Mouse (Mus musculus): ENCODE data around the gene Rpl3.

Rpl3 gene

GRCm38 (mm10) chr15:80083740-80084139 is 7.9 kb downstream of the Rpl3 start:
- no peak for DNase-seq

GRCm38 (mm10) chr15:80083276-80083731 is 8.4 kb downstream of the Rpl3 start:
- peak; percentile 100 for DNase-seq

GRCm38 (mm10) chr15:80082661-80083275 is 8.9 kb downstream of the Rpl3 start:
- no peak for DNase-seq

- no peak for DNase-seq
Measured at GRCm38 (mm10) chr15:80081801-80082546, 9.7 kb downstream of the Rpl3 start.

DNA sequence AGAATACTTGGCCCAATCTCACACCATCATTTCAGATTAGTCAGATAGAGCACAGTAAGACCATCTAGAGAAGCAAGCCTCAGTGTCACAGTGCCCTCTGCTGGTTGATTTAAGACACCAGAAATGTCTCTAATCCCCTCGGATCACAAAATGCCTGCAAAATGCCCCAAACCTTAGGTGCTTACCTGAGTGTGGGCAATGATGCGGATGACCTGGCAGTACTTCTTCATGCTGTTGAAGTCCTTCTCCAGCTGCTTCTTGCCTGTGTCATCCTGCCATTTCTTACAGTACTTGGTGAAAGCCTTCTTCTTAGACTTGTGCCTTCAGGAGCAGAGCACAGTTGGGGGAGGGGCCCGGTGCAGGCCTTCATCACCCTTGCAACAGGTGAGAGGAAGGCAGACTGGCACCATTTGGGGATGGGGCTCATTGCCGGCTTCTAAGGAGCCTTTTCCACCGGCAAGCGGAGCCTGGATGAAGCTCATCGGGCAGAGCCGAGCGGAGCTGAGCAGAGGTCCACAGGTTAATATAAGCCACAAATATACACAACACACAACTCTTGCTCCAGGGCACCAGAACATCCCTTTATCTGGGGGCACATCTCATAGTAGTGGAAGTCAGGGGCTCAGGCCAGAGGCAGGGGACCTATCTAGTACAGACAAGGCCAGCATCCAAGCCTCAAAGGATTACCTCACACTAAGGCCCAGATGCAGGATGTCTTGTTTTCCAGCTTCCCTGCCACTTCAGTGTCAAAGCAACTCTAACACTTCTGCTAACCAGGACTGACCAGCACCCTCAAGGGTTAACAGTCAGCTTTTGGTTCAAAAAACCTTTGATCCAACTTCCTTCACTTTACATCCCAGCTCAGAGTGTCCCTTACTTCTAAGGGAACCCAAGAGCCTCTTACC is 10.7 kb downstream of the Rpl3 start:
- DNase-seq = peak; percentile 80

DNA sequence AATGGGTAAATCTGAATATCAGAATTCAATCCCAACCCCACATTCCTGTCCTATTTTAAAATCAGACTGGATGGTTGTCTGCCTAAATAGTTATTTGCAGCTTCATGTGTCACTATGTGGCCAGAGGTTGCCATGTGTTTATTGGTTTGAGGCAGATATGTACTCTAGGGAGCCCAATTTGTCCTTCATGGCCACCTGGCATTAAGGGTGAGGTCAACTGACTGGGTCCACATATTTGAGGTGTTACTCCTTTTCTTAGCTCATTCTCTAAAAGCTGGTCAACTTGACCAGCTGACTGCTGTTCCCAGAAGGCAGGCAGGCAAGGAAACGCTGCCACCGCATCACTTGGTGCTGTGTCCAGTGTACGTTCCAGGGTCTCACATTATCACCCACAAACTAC is 11.7 kb downstream of the Rpl3 start:
- DNase-seq = no peak

DNA sequence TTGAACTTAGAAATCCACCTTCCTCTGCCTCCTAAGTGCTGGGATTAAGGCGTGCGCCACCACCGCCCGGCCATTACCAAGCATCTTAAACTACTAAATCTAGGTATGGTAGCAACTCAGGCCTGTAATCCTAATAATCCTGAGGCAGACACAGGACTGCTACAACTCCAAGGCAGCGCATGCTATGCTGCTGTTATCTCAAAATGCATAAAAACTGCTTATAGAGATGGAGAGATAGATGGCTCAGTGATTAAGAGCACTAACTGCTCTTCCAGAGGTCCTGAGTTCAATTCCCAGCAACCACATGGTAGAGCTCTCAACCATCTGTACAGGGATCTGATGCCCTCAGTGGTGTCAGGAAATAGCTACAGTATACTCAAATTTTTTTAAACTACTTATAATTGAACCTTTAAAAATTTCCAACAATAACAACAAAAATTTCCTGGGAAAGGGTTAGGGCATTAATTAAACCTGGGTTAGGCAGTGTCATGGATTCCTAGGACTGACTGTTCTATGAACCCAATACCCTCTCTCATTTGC is 12.5 kb downstream of the Rpl3 start:
- no peak for DNase-seq

GRCm38 (mm10) chr15:80078058-80078814 is 13.4 kb downstream of the Rpl3 start:
- DNase-seq = no peak

GRCm38 (mm10) chr15:80076338-80077136 is 15.1 kb downstream of the Rpl3 start:
- DNase-seq = peak; percentile 82

GRCm38 (mm10) chr15:80075733-80076337 is 15.8 kb downstream of the Rpl3 start:
- no peak for DNase-seq

GRCm38 (mm10) chr15:80075374-80075694 is 16.3 kb downstream of the Rpl3 start:
- DNase-seq = no peak

- no peak for DNase-seq
Measured at GRCm38 (mm10) chr15:80074663-80075373, 16.9 kb downstream of the Rpl3 start.

- DNase-seq = no peak
Measured at GRCm38 (mm10) chr15:80073256-80073621, 18.4 kb downstream of the Rpl3 start.

- DNase-seq = no peak
Measured at GRCm38 (mm10) chr15:80072579-80073255, 19.0 kb downstream of the Rpl3 start.

GRCm38 (mm10) chr15:80071951-80072437 is 19.7 kb downstream of the Rpl3 start:
- no peak for DNase-seq

DNA sequence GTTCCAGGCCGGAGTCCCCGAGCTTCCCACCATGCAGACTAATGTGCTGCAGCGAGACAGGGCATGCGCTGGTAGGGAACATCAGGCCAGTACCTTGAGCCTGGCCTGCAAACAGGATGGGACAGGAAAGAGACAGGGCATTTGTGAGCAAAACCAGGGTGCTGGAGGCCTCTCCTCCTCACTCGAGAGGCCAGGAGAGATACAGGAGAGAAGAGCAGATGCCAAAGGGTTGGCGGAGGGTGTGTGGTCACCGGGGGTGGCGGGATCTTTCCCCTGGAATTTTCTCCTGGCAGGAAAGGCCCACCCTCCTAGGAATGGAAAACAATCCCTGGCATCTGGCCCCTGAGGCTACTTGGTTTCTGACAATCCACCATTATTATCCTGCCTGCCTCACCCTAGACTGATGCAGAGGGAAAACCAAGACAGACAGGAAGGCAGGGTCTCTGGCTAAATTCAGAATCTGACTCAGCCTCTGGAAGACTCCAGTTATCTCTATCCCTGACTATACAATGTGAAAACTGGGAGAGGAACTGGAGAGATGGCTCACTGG is 21.5 kb downstream of the Rpl3 start:
- DNase-seq = no peak

DNA sequence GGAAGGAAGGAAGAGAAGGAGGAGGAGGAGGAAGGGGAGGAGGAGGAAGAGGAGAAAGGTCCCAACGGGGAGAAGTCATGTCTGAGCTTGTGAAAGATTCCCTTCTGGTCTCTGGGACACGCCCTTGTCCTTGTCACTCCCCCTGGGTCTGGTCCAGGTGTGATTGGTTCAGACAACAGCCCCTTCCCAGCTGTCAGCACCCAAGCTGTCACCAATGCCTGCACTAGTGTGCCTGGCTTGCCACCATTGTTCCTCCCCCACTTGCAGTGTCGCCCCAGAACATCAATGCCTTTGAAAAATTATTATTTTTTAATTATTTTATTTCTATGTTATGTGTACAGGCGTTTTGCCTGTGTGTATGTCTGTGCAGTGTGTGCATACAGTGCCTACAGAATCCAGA is 22.5 kb downstream of the Rpl3 start:
- DNase-seq = no peak

- no peak for DNase-seq
Measured at GRCm38 (mm10) chr15:80066538-80066937, 25.1 kb downstream of the Rpl3 start.

- peak; percentile 44 for DNase-seq
Measured at GRCm38 (mm10) chr15:80065414-80065813, 26.3 kb downstream of the Rpl3 start.

DNA sequence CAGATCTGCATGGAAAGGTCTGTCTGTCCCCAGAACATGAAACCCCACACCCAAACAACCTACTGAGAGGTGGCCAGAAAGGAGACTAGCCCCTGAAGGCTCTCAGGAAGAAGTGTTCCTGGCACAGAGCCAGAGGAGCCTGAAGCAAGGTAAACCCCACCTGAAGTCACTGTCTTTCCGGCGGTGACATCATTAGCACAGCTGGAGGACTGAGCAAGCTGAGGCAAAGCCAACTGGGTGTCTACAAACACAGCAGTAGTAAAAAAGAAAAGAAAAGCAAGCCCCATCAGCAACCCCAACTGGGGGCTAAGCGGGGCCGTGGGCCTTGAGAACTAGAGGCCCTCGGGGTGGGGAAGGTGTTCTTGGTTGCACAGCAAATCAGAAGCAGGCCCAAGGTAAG is 26.7 kb downstream of the Rpl3 start:
- no peak for DNase-seq

All from retina, postnatal 1 day (tissue).